Mouse (Mus musculus) midbrain, postnatal 0 days (tissue): ENCODE data around the gene Inf2. TPM values are rescaled to one million over a fixed set of nuclear protein-coding genes. Genes with fewer than 3 reads are reported as not detected.

Source experiments
- ATAC-seq: fragments of 200-750 bp; cut with Nextera tagmentation; 2 replicates; pipeline ENCODE4 v1.8.0; 2017; ENCODE audit warnings: moderate number of reproducible peaks, mild to moderate bottlenecking, moderate TSS enrichment, moderate library complexity; ENCODE audit not compliant: low FRiP score
- DNase-seq: peaks from one replicate; pipeline ENCODE4 v3.0.0-alpha.2; 2015; ENCODE audit warnings: low spot score
- H3K27ac ChIP-seq: fragments of 300-500 bp; sonication (generic); 2 replicates; pipeline ENCODE4 v1.5.1; 2014; ENCODE audit warnings: low read depth, mild to moderate bottlenecking, low read length, mixed read lengths
- H3K27me3 ChIP-seq: fragments of 300-500 bp; sonication (generic); 2 replicates; pipeline ENCODE4 v1.6.1; 2014; ENCODE audit warnings: low read length, control low read depth, mixed read lengths; ENCODE audit not compliant: insufficient read depth
- H3K36me3 ChIP-seq: fragments of 300-500 bp; sonication (generic); 2 replicates; pipeline ENCODE4 v1.6.1; 2014; ENCODE audit warnings: low read length, control low read depth, mixed read lengths; ENCODE audit not compliant: insufficient read depth
- H3K4me1 ChIP-seq: fragments of 300-500 bp; sonication (generic); 2 replicates; pipeline ENCODE4 v1.6.1; 2014; ENCODE audit warnings: mild to moderate bottlenecking, control low read depth, antibody characterized with exemption, low read length, mixed read lengths; ENCODE audit not compliant: insufficient read depth
- H3K4me2 ChIP-seq: fragments of 300-500 bp; sonication (generic); 2 replicates; pipeline ENCODE4 v1.6.1; 2014; ENCODE audit warnings: low read depth, mild to moderate bottlenecking, low read length, mixed read lengths; ENCODE audit not compliant: poor library complexity, severe bottlenecking
- H3K4me3 ChIP-seq: fragments of 300-500 bp; sonication (generic); 2 replicates; pipeline ENCODE4 v1.5.1; 2014; ENCODE audit warnings: low read depth, mild to moderate bottlenecking, low read length, moderate library complexity
- H3K9ac ChIP-seq: fragments of 300-500 bp; sonication (generic); replicated peaks from 2 replicates; pipeline ENCODE4 v1.6.1; 2014; ENCODE audit warnings: mild to moderate bottlenecking, low read length, moderate library complexity, mixed read lengths; ENCODE audit not compliant: poor library complexity, severe bottlenecking
- H3K9me3 ChIP-seq: fragments of 300-500 bp; sonication (generic); 2 replicates; pipeline ENCODE4 v1.6.1; 2016; ENCODE audit warnings: low read length, control low read depth
- CTCF ChIP-seq: IDR thresholded peaks from 2 replicates; pipeline ENCODE4 v1.5.1; 2016; ENCODE audit warnings: antibody characterized with exemption, mild to moderate bottlenecking
- WGBS: fragments of 180-500 bp; shearing (Covaris S2); extraction: QIAGEN DNeasy Blood & Tissue Kit; methylation state at CpG from one replicate; pipeline ENCODE4 v1.1.7; 2014; 5-methylcytosine and 5-hydroxymethylcytosine counted together
- polyA plus RNA-seq: library from polyadenylated mRNA; unstranded; fragments of >200 nt; fragmentation: Nextera tagmentation; extraction: Ambion mirVana; gene quantifications from 2 replicates; pipeline ENCODE4 v1.2.1, GENCODE M21; 2015
- total RNA-seq: library from RNA; depleted of rRNA; stranded (reverse); fragments of >200 nt; gene quantifications from 2 replicates; pipeline ENCODE4 v1.2.3, GENCODE M21; 2014

The Inf2 gene
- total and polyA plus RNA-seq, 2 experiments from 2014 or later, result 1.3 to 3.6 TPM

DNA sequence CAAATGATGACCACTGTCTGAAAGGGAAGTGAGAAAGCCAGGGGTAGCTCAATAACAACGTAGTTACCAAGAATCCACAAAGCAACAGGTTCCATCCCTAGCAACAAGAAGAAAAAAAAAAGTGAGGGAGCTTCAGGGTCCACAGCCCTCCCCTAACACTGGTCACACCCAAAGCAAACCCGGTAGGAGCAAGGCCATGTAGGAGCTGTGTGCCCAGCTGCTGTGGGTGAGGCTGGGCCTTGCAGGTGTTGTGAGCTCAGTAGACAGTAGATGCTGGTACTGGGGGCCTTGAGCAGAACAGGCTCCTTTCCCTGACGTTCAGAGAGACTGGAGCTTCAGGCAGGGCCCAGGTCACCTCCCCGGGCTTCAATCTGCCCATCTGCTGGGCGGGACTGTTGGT lies 36.1 kb upstream of the Inf2 start:
- ATAC-seq (no peak), DNase-seq (no peak)
- TF ChIP-seq CTCF, result no peak
- Histone ChIP-seq H3K4me2 (no peak overlapping the region), H3K27ac (no peak overlapping the region), H3K9ac (no peak overlapping the region), H3K4me3 (no peak overlapping the region), H3K4me1 (0 out of 2 replicates have a peak, but pooled peaks cover 2% of the 10 kb centered on the region), H3K27me3 (no peaks in the 10 kb centered on the region), H3K36me3 (no peaks in the 10 kb centered on the region), H3K9me3 (no peaks in the 10 kb centered on the region)
- 62% methylated on average over 5 of the region's 5 CpGs for WGBS

DNA sequence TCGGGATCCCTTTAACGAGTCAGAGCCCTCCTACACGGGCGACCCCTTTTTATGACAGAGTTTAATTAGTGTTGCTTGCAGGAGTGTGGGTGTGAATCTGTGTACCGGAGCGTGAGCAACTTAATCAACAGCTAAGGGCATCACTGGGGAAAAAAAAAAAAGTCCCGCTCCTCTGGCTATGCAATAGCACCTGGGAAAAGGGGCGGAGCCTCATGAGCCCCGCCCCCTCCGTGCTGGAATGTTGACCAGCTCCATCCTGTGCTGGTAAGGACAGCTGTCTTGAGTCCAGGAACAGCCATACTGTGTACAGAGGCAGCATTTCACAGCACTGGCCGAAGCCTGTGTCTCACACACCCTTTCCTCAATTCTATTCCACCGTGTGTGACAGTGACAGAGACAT lies 33.7 kb upstream of the Inf2 start:
- H3K4me2 ChIP-seq, result no peak overlapping the region
- DNase-seq (no peak), ATAC-seq (no peak)
- H3K27ac ChIP-seq, result no peak overlapping the region
- no peak overlapping the region for H3K4me3 ChIP-seq
- no peak overlapping the region for H3K9ac ChIP-seq
- H3K27me3 ChIP-seq, result no peaks in the 10 kb centered on the region
- 46% methylated on average over 12 of the region's 12 CpGs for WGBS
- TF ChIP-seq CTCF, result no peak
- H3K9me3 ChIP-seq, result no peaks in the 10 kb centered on the region
- H3K4me1 ChIP-seq, result 0 out of 2 replicates have a peak, but pooled peaks cover 2% of the 10 kb centered on the region
- no peaks in the 10 kb centered on the region for H3K36me3 ChIP-seq

DNA sequence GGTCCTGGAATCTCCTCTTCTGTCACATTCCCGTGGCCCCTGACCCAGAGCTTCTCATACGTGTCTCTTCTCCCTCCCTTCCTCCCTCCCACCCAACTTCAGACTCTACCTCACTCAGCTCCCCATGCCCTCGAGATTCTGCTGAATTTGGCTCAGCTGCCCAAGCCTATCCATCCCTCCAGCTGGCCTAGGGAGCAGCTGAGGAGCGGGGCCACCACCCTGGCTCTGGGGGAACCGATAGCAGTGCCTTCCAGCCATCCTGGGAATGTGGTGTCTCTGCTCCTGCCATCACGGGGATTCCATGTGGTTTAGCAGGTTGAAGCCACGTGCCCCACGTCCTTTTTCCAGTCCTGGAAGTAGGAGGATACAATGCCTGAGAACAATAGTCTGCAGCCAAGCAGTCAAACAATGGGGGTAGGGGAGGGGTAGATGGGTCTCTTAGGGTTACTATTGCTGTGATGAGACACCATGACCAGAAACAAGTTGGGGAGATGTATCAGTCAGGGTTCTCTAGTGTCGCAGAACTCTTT lies 32.0 kb upstream of the Inf2 start:
- no peaks in the 10 kb centered on the region for H3K27me3 ChIP-seq
- ATAC-seq, result no peak
- no peaks in the 10 kb centered on the region for H3K36me3 ChIP-seq
- H3K4me1 ChIP-seq, result 0 out of 2 replicates have a peak, but pooled peaks cover 2% of the 10 kb centered on the region
- no peak overlapping the region for H3K9ac ChIP-seq
- no peak for DNase-seq
- 67% methylated on average over 9 of the region's 9 CpGs for WGBS
- TF ChIP-seq CTCF, result no peak
- H3K27ac ChIP-seq, result no peak overlapping the region
- H3K4me2 ChIP-seq, result no peak overlapping the region
- no peak overlapping the region for H3K4me3 ChIP-seq
- H3K9me3 ChIP-seq, result no peaks in the 10 kb centered on the region

DNA sequence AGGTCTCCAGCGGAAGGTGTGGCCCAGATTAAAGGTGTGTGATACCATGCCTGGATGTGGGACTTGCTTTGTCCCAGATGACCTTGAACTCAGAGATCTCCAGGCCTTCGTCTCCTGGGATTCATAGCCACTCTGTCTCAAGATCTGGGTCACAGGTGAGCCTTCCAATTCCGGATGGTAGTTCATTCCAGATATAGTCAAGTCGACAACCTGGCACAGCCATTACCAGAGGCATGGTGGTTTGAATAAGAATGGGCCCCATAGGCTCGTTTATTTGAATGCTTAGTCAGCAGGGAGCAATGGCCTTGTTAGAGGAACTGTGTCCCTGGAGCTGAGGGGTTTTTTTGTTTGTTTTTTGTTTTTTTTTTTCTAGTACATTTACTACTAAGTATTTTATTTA lies 31.4 kb upstream of the Inf2 start:
- H3K4me2 ChIP-seq, result no peak overlapping the region
- H3K36me3 ChIP-seq, result no peaks in the 10 kb centered on the region
- ATAC-seq (no peak), DNase-seq (no peak)
- WGBS, result 80% methylated on average over 5 of the region's 5 CpGs
- H3K9ac ChIP-seq, result no peak overlapping the region
- no peak for TF ChIP-seq CTCF
- no peak overlapping the region for H3K27ac ChIP-seq
- no peak overlapping the region for H3K4me3 ChIP-seq
- H3K27me3 ChIP-seq, result no peaks in the 10 kb centered on the region
- 0 out of 2 replicates have a peak, but pooled peaks cover under 1% of the 10 kb centered on the region for H3K4me1 ChIP-seq
- H3K9me3 ChIP-seq, result no peaks in the 10 kb centered on the region

DNA sequence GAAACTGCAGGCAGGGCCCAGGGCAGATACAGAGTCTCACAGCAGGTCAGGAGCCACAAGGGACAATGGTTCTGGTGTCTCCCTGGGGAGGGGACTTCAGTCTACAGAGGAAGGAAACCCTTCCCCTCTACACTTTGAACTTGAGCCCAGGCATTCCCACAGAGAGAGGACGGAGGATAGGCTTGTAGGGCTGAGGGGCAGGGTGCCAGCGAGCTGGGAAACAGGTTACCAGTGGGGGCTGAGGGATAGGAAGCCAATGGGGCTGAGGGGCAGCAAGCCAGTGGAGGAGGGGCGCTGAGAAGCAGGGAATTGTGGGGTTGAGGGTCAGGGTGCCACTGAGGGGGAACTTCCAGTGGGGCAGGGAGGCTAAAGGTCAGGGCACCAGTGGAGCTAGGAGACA lies 29.4 kb upstream of the Inf2 start:
- Histone ChIP-seq H3K27ac (no peak overlapping the region), H3K9me3 (no peaks in the 10 kb centered on the region), H3K27me3 (no peaks in the 10 kb centered on the region), H3K4me2 (no peak overlapping the region), H3K4me3 (no peak overlapping the region), H3K36me3 (no peaks in the 10 kb centered on the region), H3K9ac (no peak overlapping the region), H3K4me1 (no peaks in the 10 kb centered on the region)
- 47% methylated on average over 3 of the region's 3 CpGs for WGBS
- TF ChIP-seq CTCF, result no peak
- DNase-seq (no peak), ATAC-seq (no peak)

DNA sequence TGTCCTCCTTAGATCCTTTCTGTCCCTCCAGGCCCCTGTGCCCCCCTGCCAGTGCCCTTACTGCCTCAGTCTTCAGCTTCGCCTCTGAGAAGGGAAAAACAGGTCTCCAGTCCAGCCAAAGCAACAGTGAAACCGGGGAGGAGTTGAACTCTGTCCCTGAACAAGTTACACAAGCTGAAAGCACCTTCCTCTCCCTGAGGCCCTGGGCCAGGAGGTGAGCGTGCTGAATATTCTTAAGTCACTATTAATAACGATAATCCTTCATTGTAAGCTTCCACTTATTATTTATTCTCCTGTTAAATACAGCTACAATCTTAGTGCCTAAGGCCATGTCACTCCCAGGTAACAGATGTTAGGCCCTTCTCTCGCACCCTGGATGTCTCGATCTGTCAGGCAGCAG lies 28.9 kb upstream of the Inf2 start:
- no peak for ATAC-seq
- Histone ChIP-seq H3K27me3 (no peaks in the 10 kb centered on the region), H3K4me2 (no peak overlapping the region), H3K9me3 (no peaks in the 10 kb centered on the region), H3K36me3 (no peaks in the 10 kb centered on the region), H3K4me3 (no peak overlapping the region), H3K9ac (no peak overlapping the region), H3K4me1 (no peaks in the 10 kb centered on the region), H3K27ac (no peak overlapping the region)
- no peak for TF ChIP-seq CTCF
- no peak for DNase-seq
- WGBS, result 69% methylated on average over 6 of the region's 6 CpGs
